Mouse (Mus musculus) limb, embryonic 14.5 days (tissue): ENCODE results near the gene Cobll1. TPM values are rescaled to one million over a fixed set of nuclear protein-coding genes. Genes with fewer than 3 reads are reported as not detected.

Experiments used
- ATAC-seq: fragments of 200-750 bp; cut with Nextera tagmentation; 2 replicates; pipeline ENCODE4 v1.8.0; 2017; ENCODE audit warnings: low read depth, moderate number of reproducible peaks, moderate TSS enrichment; ENCODE audit not compliant: low FRiP score
- DNase-seq: peaks from one replicate; pipeline ENCODE4 v3.0.0-alpha.2; 2015; ENCODE audit warnings: low spot score
- H3K27ac ChIP-seq: fragments of 300-500 bp; sonication (generic); replicated peaks from 2 replicates; pipeline ENCODE4 v1.5.1; 2014; ENCODE audit warnings: low read depth, mild to moderate bottlenecking, low read length, moderate library complexity, mixed read lengths
- H3K27me3 ChIP-seq: fragments of 300-500 bp; sonication (generic); 2 replicates; pipeline ENCODE4 v1.6.1; 2014; ENCODE audit warnings: low read length, mixed read lengths; ENCODE audit not compliant: control insufficient read depth, insufficient read depth
- H3K36me3 ChIP-seq: fragments of 300-500 bp; sonication (generic); 2 replicates; pipeline ENCODE4 v1.6.1; 2014; ENCODE audit warnings: mild to moderate bottlenecking, low read length, moderate library complexity, mixed read lengths; ENCODE audit not compliant: control insufficient read depth, insufficient read depth
- H3K4me1 ChIP-seq: fragments of 300-500 bp; sonication (generic); 2 replicates; pipeline ENCODE4 v1.6.1; 2014; ENCODE audit warnings: antibody characterized with exemption, low read length, mixed read lengths; ENCODE audit not compliant: control insufficient read depth, insufficient read depth
- H3K4me2 ChIP-seq: fragments of 300-500 bp; sonication (generic); replicated peaks from 2 replicates; pipeline ENCODE4 v1.6.1; 2014; ENCODE audit warnings: low read depth, mild to moderate bottlenecking, low read length, moderate library complexity; ENCODE audit not compliant: severe bottlenecking
- H3K4me3 ChIP-seq: fragments of 300-500 bp; sonication (generic); replicated peaks from 2 replicates; pipeline ENCODE4 v1.5.1; 2014; ENCODE audit warnings: low read length
- H3K9ac ChIP-seq: fragments of 300-500 bp; sonication (generic); 2 replicates; pipeline ENCODE4 v1.6.1; 2014; ENCODE audit warnings: mild to moderate bottlenecking, low read depth, low read length, moderate library complexity; ENCODE audit not compliant: severe bottlenecking
- H3K9me3 ChIP-seq: fragments of 300-500 bp; sonication (generic); 2 replicates; pipeline ENCODE4 v1.6.1; 2016; ENCODE audit warnings: low read length; ENCODE audit not compliant: control insufficient read depth
- POLR2A ChIP-seq: fragments of 200-500 bp; IDR thresholded peaks from 2 replicates; pipeline ENCODE4 v1.8.0; 2012; ENCODE audit warnings: inconsistent platforms, mild to moderate bottlenecking, moderate library complexity, borderline replicate concordance; ENCODE audit not compliant: insufficient read depth, insufficient read length; ENCODE audit errors: extremely low read depth
- WGBS: fragments of 180-500 bp; shearing (Covaris S2); extraction: QIAGEN DNeasy Blood & Tissue Kit; methylation state at CpG from one replicate; pipeline ENCODE4 v1.1.7; 2014; 5-methylcytosine and 5-hydroxymethylcytosine counted together
- polyA plus RNA-seq, 2 experiments: library from polyadenylated mRNA; depleted of rRNA in 1 of 2; stranded (reverse) in 1 of 2; unstranded in 1 of 2; fragments of >200 nt; fragmentation: Nextera tagmentation in 1 of 2; extraction: Ambion mirVana in 1 of 2; gene quantifications; 2 replicates each; pipeline versions ENCODE4 v1.2.1 to v1.2.3; 2012 to 2014

The Cobll1 gene
- polyA plus RNA-seq, 2 experiments, result 3.1 to 5.1 TPM

- 61% methylated on average over 3 of the region's 3 CpGs for WGBS
These were observed 167.0 kb downstream of the Cobll1 start for GRCm38 (mm10) chr2:65072205-65072604.

GRCm38 (mm10) chr2:65053764-65054163 is 185.4 kb downstream of the Cobll1 start:
- Histone ChIP-seq H3K9ac (no peak overlapping the region), H3K36me3 (no peaks in the 10 kb centered on the region), H3K27me3 (no peaks in the 10 kb centered on the region), H3K4me2 (no peak overlapping the region), H3K4me3 (no peak overlapping the region), H3K4me1 (no peaks in the 10 kb centered on the region), H3K9me3 (no peaks in the 10 kb centered on the region), H3K27ac (no peak overlapping the region)
- ATAC-seq, result no peak
- no peak for DNase-seq
- WGBS, result 97% methylated on average over 2 of the region's 2 CpGs
- no peak for TF ChIP-seq POLR2A

More at GRCm38 (mm10) chr2:65072205-65072604, 167.0 kb downstream of the Cobll1 start:
- TF ChIP-seq POLR2A, result no peak
- DNase-seq, result no peak
- H3K36me3 ChIP-seq, result no peaks in the 10 kb centered on the region
- no peaks in the 10 kb centered on the region for H3K4me1 ChIP-seq
- H3K27me3 ChIP-seq, result no peaks in the 10 kb centered on the region
- no peak overlapping the region for H3K4me3 ChIP-seq
- no peak overlapping the region for H3K4me2 ChIP-seq
- H3K9me3 ChIP-seq, result no peaks in the 10 kb centered on the region
- no peak for ATAC-seq
- H3K9ac ChIP-seq, result no peak overlapping the region
- H3K27ac ChIP-seq, result no peak overlapping the region

DNA sequence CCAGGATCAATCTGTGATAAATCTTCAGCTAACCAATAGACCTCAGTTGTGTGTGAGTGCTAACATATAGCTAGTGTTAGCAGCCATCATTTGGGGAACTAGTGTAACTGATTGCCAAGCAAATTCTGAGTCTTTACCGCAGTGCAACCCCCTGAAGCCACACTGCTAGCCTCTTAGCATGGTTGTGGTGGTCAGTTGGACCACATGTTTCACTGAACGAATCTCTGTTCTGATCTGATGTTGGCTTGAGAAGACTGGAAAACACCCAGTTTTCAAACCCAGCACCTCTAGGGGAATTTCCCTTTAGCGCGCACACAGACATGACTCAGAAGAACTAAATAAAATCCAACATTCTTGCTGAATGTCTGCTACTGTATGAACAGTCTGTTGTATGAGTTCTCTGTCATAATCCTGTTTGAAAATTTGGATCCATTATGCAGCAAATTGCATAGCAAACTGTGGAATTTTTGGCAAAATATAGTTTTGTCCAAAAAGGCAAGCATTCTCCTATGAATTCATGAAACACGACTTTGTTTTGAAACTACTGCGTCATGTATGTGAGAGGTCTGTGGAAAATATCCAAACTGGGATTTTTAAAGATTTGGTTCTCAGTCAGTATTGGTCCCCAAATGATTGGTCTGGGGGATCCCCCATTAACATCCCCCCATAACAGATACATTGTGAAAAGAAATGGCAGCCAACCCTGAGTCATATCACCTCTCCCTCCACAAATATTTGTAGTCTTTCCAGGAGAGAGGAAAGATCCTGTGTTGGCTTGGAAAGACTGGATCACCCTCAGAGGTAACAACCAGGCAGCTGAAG is 186.8 kb downstream of the Cobll1 start:
- ATAC-seq (no peak), DNase-seq (no peak)
- H3K4me3 ChIP-seq, result no peak overlapping the region
- H3K9me3 ChIP-seq, result no peaks in the 10 kb centered on the region
- TF ChIP-seq POLR2A, result no peak
- 92% methylated on average over 6 of the region's 6 CpGs for WGBS
- no peaks in the 10 kb centered on the region for H3K4me1 ChIP-seq
- no peaks in the 10 kb centered on the region for H3K27me3 ChIP-seq
- no peaks in the 10 kb centered on the region for H3K36me3 ChIP-seq
- H3K4me2 ChIP-seq, result no peak overlapping the region
- no peak overlapping the region for H3K27ac ChIP-seq
- no peak overlapping the region for H3K9ac ChIP-seq

DNA sequence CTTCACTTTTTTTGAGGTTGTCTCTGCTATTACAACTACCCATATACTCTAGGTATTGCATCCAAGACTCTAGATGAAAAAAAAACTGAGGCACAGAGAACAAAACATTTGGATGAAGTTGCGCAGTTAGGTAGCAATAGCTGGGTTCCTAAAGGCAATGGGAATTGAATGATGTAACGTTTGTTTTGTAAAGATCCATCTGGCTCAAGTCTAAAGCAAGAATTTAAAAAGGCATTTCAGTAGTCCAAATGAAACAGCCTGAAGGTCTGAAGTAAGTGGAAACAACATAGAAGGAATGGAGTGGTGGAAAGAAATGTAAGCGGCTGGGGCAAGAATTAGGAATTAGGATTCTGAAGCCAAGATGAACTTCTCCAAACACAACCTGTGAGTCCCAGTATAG is 188.4 kb downstream of the Cobll1 start:
- Histone ChIP-seq H3K4me2 (no peak overlapping the region), H3K36me3 (no peaks in the 10 kb centered on the region), H3K27ac (no peak overlapping the region), H3K4me3 (no peak overlapping the region), H3K4me1 (no peaks in the 10 kb centered on the region), H3K27me3 (no peaks in the 10 kb centered on the region), H3K9ac (no peak overlapping the region), H3K9me3 (no peaks in the 10 kb centered on the region)
- TF ChIP-seq POLR2A, result no peak
- 92% methylated on average over 3 of the region's 3 CpGs for WGBS
- DNase-seq (no peak), ATAC-seq (no peak)

DNA sequence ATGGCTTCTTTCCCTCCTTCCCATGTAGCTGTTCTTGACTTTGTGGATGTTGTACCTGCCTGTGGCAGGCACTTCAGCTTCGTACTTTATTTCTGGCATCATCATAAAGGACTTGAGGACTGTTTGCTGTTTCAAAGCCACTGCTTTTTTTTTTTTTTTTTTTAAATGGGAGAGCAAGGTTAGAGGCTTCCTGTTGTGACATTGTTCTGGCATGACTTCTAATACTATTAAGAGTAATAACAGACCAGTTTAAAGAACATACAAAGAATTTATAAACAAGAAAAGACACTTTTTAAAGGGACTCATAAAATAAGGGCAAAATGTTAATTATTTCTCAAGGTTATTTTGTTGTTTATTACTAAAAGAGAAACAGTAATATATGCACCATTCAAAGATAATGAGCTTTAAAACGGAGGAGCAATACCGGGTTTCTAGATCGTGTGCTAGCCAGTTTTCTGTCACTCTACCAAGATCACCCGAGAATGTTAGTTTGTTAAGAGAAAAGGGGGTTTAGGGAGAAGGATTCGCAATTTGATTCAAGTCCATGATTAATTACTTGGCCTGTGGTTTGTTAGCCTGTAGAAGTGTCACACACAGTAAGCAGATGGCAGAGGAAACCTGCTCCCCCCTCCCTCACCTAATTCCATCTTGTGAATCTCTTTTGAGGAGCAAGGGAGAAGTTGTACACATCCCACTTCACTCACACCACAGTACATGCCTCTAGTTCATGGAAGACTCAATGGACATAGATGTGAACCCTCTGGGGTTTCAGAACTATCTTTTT is 190.8 kb downstream of the Cobll1 start:
- no peak overlapping the region for H3K4me3 ChIP-seq
- no peaks in the 10 kb centered on the region for H3K4me1 ChIP-seq
- TF ChIP-seq POLR2A, result no peak
- H3K27me3 ChIP-seq, result no peaks in the 10 kb centered on the region
- no peak overlapping the region for H3K27ac ChIP-seq
- no peaks in the 10 kb centered on the region for H3K36me3 ChIP-seq
- no peaks in the 10 kb centered on the region for H3K9me3 ChIP-seq
- WGBS, result 40% methylated on average over 6 of the region's 6 CpGs
- DNase-seq, result no peak
- no peak overlapping the region for H3K9ac ChIP-seq
- no peak overlapping the region for H3K4me2 ChIP-seq
- no peak for ATAC-seq

Other genes starting within 250 kb of the Cobll1 start
- gene Grb14, start 214.4 kb downstream of the Cobll1 start, polyA plus RNA-seq (2012; rRNA removed), result 2.6 and 3.3 TPM in 2 replicates
- 6.5 and 8.6 TPM in 2 replicates for gene Grb14, start 214.4 kb downstream of the Cobll1 start, polyA plus RNA-seq (2014; fragmentation: Nextera tagmentation; extraction: Ambion mirVana)
- 0.11 and 0.18 TPM in 2 replicates for gene Slc38a11, start 124.6 kb upstream of the Cobll1 start, polyA plus RNA-seq (2012; rRNA removed)
- gene Slc38a11, start 124.6 kb upstream of the Cobll1 start, polyA plus RNA-seq (2014; fragmentation: Nextera tagmentation; extraction: Ambion mirVana), result 0.36 and 0.43 TPM in 2 replicates